12 mouse cellular contexts compared by ENCODE assay signal in genomic region chr12:73762762-73763161, GRCm38 (mm10).
"Had no signal": no experiment of that assay in that cellular context is flagged by ENCODE, and none has a peak within 500 bp of the region (broad histone marks: within the 10 kb centered on the region; RNA-seq: fewer than 3 reads in every experiment).

No protein-coding gene starts in this region.

- H3K4me3 ChIP-seq: limb, embryonic 15.5 days; liver, embryonic 12.5 days; midbrain, embryonic 12.5 days; neural tube, embryonic 13.5 days had no signal

- H3K9ac ChIP-seq: limb, embryonic 15.5 days; liver, embryonic 12.5 days; midbrain, embryonic 12.5 days; neural tube, embryonic 13.5 days had no signal

- ATAC-seq: intestine, postnatal 0 days; liver, embryonic 12.5 days; midbrain, embryonic 16.5 days had no signal

- H3K4me2 ChIP-seq: limb, embryonic 15.5 days; liver, embryonic 12.5 days; midbrain, embryonic 12.5 days; neural tube, embryonic 13.5 days had no signal

- H3K4me1 ChIP-seq: neural tube, embryonic 13.5 days had no signal

- H3K27me3 ChIP-seq: limb, embryonic 15.5 days; liver, embryonic 12.5 days; neural tube, embryonic 13.5 days had no signal

- H3K36me3 ChIP-seq: limb, embryonic 15.5 days; liver, embryonic 12.5 days; midbrain, embryonic 12.5 days; neural tube, embryonic 13.5 days had no signal

- H3K27ac ChIP-seq: kidney, postnatal 0 days; limb, embryonic 15.5 days; liver, embryonic 12.5 days; midbrain, embryonic 12.5 days; neural tube, embryonic 13.5 days had no signal

- DNase-seq: kidney, adult 9 months; right cerebral cortex, postnatal 4 days; spleen, adult 18-20 months; thymus, adult 2 months; thymus, postnatal 25 days had no signal

- H3K9me3 ChIP-seq: limb, embryonic 15.5 days; liver, embryonic 12.5 days; midbrain, embryonic 12.5 days; neural tube, embryonic 13.5 days had no signal
